Mouse (Mus musculus): Measurements from ENCODE around the gene Spata25.
A peak's percentile ranks its signal among the peaks of the same experiment; 100 is the strongest.
"Not testable (repeated sequence)": the region's sequence is repeated elsewhere in the genome, so short reads cannot be mapped to it uniquely, and the experiment has no call there.

Gene Spata25

GRCm38 (mm10) chr2:164805332-164805718 lies 23.0 kb downstream of the Spata25 start:
- no peak for DNase-seq (ENCODE audit: low spot score)

DNA sequence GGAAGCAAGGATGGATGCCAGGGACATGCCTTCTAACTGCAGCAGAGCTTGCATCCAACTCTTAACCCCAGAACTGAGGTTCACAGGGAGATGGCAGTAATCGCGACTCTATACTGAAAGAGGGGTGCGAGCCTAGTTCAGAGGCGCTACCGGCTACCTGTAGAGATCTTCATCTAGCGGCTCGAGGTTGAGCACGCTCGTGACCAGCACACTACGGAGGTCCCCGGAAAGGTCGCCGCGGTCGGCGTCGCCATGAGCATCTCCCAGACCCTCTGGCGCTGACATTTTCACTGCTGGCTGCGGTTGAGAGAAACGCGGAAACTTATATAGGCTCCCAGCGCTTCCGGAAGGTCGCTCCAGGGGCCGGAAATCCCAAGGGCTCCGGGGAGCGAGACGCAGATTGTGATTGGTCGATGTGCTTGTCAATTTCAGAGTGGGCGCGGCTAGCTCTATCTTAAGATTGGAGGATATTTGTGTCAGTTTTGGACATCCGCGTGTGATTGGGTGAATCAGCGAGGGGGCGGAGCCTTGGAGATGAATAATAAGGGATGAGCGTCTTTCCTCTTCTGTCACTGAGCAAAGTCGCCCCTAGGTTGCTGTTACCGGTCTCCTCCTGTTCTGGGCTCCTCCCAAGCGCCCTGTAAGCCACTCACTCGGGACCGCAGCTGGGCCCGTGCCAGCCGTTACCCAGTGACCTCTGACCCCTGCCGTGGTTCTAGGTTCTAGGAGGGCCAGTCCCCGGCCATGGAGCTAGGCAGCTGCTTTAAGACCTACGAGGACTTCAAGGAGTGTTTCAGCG lies 23.6 kb downstream of the Spata25 start, which contains the start of the genes Acot8 and Zswim3:
Acot8 (minus strand) TSS at position 350 of the 799 bp plus-strand sequence.
Zswim3 (plus strand) TSS at position 566 of the 799 bp plus-strand sequence.
- DNase-seq (ENCODE audit: low spot score), result peak; percentile 98

- no peak for DNase-seq (ENCODE audit: low spot score)
Observed at GRCm38 (mm10) chr2:164803921-164804313, 24.4 kb downstream of the Spata25 start.

GRCm38 (mm10) chr2:164803201-164803920 lies 25.0 kb downstream of the Spata25 start:
- DNase-seq (ENCODE audit: low spot score), result no peak

GRCm38 (mm10) chr2:164800252-164801004 lies 27.9 kb downstream of the Spata25 start:
- DNase-seq (ENCODE audit: low spot score), result no peak

GRCm38 (mm10) chr2:164798554-164798953 lies 29.8 kb downstream of the Spata25 start:
- DNase-seq (ENCODE audit: low spot score), result not testable (repeated sequence)

DNA sequence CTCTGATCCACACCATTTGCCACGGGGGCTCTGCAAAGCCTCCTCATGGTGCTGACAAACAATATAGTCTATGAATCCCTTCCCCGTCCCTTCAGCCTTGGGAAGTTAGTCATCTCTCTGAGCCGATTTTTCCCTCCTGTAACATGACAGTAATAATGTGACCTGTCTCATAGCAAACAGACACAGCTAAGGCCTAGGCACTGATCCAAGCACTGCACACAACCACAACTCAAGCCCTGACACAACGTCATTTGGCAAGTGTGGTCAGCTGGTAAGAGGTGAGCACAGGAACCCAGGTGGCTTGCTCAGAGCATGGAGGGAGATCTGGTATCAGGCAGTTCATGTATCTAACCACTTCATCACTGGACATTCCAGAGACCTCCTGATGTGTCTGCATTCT lies 32.5 kb downstream of the Spata25 start:
- DNase-seq (ENCODE audit: low spot score), result no peak

- DNase-seq (ENCODE audit: low spot score), result peak; percentile 79
Observed at GRCm38 (mm10) chr2:164794293-164794692, 34.0 kb downstream of the Spata25 start.

DNA sequence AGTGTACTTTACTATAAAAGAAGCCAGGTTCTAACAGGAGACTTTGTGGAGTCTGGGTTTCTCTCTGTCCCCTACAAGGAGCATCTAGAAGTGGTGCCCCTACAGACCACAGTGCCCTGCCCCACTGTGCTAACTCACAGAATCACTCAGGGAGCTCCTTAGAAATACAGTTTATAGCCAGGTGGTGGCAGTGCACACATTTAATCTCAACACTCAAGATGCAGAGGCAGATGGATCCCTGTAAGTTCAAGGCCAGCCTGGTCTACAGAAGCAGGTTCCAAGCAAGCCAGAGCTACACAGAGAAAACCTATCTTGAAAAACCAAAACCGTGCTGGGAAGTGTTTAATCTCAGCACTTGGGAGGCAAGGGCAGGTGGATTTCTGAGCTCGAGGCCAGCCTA lies 34.6 kb downstream of the Spata25 start:
- DNase-seq (ENCODE audit: low spot score), result no peak

- peak; percentile 60 for DNase-seq (ENCODE audit: low spot score)
Observed at GRCm38 (mm10) chr2:164793236-164793635, 35.1 kb downstream of the Spata25 start.

DNA sequence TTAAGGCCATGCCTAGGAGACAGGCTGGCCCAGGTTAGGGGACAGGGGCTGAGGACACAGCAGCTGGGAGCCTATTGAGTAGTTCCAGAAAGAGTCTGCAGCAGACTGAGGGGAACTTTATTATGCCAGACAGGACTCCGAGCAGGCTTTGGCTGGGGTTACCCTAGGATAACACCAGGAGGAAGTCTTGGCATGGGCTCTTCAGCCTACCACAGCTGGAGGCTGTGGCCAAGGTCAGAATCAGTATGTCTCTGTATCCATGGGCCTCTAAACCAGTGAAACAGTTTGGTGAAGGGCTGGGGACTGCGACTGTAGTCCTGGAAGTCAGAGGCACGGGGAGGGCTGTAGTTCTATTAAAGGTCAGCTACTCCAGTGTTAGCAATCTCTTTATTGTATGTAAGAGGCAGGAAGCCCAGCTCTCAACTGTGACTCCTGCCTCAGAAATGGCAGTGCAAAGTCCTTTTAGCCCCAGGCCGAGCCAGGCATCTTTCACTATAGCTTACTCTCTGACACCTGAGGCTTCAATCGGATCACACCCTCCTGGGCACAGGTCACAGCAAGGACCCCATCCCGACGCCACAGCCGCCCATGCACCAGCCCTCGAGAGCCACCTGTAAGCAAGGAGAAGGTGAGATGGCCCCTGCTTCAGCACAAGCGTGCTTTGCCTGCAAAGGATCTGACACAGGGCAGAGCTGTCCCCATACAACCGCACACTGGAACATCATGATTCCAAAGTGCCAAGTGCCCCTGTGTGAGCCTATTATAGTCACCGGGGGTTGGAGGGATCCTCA lies 35.7 kb downstream of the Spata25 start:
- DNase-seq (ENCODE audit: low spot score), result no peak

DNA sequence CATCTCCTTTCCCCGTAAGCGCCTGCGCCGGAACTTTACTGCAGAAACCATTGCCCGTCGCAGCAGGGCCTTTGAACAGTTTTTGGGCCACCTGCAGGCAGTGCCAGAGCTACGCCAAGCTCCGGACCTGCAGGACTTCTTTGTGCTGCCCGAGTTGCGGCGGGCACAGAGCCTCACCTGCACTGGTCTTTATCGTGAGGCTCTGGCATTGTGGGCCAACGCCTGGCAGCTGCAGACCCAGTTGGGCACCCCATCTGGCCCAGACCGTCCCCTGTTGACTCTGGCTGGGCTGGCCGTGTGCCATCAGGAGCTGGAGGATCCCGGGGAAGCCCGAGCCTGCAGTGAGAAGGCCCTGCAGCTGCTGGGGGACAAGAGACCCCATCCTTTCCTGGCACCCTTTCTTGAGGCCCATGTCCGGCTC lies 36.5 kb downstream of the Spata25 start:
- no peak for DNase-seq (ENCODE audit: low spot score)

- no peak for DNase-seq (ENCODE audit: low spot score)
Observed at GRCm38 (mm10) chr2:164790451-164790850, 37.9 kb downstream of the Spata25 start.

GRCm38 (mm10) chr2:164788411-164788810 lies 39.9 kb downstream of the Spata25 start:
- DNase-seq (ENCODE audit: low spot score), result no peak

GRCm38 (mm10) chr2:164787779-164788178 lies 40.6 kb downstream of the Spata25 start:
- no peak for DNase-seq (ENCODE audit: low spot score)

DNA sequence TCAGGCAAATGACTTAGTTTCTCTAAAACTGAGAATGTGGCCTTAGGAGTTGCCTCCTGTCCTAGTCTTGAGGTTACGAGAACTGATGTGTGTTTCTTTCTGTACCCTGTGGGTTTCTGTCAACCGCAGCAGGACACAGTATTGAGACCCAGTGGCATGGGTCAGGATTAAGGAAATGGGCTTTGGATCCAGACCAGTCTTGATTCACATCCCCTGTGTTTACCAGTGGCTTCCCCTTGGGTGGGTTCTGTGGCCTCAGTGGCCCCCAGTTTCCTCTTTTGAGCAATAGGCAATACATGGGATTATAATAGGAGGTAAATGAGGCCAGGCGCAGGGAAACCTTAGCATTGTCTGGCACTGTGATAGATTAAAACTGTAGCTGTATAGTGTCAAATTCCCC lies 41.3 kb downstream of the Spata25 start:
- no peak for DNase-seq (ENCODE audit: low spot score)

DNA sequence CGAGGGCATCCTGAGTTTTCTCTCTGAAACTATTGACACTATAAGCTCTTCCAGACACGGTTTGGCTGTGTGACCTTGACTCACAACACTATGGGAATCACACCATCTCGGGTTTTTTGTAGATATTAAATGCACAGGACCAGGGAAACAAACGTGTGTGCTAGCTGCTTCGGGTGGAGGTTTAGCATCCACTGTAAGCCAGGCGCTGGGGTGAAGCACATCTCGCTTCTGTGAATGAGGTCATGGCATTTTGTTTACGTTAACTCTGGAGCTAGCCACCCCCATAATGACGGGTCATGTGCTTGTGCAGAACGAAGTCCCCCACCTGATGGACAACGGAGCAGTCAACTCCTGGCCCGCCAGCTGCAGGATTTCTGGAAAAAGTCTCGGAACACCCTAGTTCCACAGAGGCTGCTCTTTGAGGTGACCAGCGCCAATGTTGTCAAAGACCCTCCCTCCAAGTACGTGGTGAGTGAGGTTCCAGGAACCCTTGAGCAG lies 41.9 kb downstream of the Spata25 start:
- DNase-seq (ENCODE audit: low spot score), result no peak

DNA sequence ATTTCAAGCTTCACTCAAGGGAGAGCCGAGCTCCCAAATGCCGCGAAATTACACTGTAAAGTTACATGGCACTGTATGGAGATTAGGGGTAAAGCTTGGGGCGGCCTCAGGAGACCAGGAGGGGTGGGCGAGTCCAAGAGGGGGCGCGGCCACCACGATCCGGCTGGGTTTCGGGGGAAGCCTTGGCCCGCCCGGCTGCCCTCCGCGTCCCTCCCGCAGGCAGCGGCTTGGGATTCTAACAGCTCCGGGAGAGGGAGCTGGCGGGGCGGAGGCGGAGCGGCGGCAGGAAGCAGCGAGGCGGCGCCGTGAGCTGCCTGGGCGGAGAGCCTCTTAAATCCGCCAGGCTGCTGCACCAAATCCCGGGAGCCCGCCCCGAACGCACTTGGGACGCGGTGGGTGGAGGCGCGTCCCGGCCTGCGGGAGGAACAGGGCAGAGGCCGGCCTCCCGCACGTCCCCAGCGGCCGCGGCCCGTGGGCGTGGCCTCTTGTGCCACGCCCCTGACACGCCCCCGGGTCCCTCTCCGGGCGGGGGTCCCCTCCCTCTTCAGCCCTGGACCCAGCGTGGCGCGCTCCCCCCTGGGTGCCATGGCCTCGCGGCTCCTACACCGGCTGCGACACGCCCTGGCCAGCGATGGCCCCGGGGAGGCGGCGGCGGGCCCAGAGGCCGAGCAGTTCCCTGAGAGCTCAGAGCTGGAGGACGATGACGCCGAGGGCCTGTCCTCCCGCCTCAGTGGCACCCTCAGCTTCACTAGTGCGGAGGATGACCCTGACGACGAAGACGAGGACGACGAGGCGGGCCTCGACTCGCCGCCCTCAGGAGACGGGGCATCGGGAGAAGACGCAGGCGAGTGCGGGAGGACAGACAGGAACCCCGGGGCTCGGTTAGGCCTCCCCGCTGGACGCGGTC lies 42.6 kb downstream of the Spata25 start, which contains the start of gene Snx21:
Snx21 (plus strand) TSS at position 343 of the 907 bp plus-strand sequence.
- DNase-seq (ENCODE audit: low spot score), result peak; percentile 89

GRCm38 (mm10) chr2:164784869-164785420 lies 43.4 kb downstream of the Spata25 start:
- DNase-seq (ENCODE audit: low spot score), result no peak
